Mouse (Mus musculus) testis, adult 10 weeks (tissue): ENCODE results near the gene 3830417A13Rik. TPM values are rescaled to one million over a fixed set of nuclear protein-coding genes. Genes with fewer than 3 reads are reported as not detected.

Source experiments
- polyA plus RNA-seq: library from polyadenylated mRNA; stranded (reverse); fragments of 350-450 nt; fragmentation: Illumina TruSeq; extraction: RNeasy Lipid Tissue Mini Kit (QIAGEN cat#74804); gene quantifications from one replicate; pipeline ENCODE4 v1.2.3, GENCODE M21; 2014; ENCODE audit warnings: low read depth, low replicate concordance

Gene 3830417A13Rik
- 43.6 TPM for polyA plus RNA-seq

GRCm38 (mm10) chrX:64173248-64173647 lies at the start of gene 3830417A13Rik:
Gene 3830417A13Rik (plus strand): TSS chrX:64173548.

DNA sequence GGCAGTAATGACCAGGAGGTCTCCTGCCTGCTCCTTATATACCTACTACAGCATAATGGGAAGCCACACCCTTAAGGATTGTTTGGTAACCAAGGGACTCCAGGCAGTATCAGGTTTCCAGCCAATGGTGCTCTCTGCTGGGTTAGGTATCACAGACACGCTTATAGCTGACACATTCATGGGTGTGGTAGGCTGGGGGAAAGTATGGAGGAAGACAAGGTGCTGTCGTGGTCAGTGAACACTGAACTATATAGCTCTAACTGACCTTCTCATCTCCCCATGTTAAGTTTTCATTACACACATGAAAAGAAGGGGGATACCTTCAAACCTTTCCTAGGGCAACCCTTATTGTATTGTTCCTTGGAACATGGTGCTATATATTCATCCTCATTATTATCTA lies 21.2 kb upstream of the 3830417A13Rik start, which contains the start of gene Gm6760:
Gene Gm6760, minus strand, starts transcription at position 101 of the 400 bp plus-strand sequence.

Other genes with a start within 250 kb of the 3830417A13Rik start
- 441 TPM for gene Gm6760, start 21.4 kb upstream of the 3830417A13Rik start, polyA plus RNA-seq
- gene Slitrk4, start 103.4 kb downstream of the 3830417A13Rik start, polyA plus RNA-seq = 0.06 TPM